Mouse (Mus musculus) lung, postnatal 0 days (tissue): Measurements from ENCODE around the gene Mob2.

ENCODE experiments used
- CTCF ChIP-seq: IDR thresholded peaks from 2 replicates; pipeline ENCODE4 v1.5.1; 2016; ENCODE audit warnings: antibody characterized with exemption, mild to moderate bottlenecking
- EP300 ChIP-seq: IDR thresholded peaks from 2 replicates; pipeline ENCODE4 v1.6.1; 2016; ENCODE audit warnings: antibody characterized with exemption, mild to moderate bottlenecking, control low read depth

DNA sequence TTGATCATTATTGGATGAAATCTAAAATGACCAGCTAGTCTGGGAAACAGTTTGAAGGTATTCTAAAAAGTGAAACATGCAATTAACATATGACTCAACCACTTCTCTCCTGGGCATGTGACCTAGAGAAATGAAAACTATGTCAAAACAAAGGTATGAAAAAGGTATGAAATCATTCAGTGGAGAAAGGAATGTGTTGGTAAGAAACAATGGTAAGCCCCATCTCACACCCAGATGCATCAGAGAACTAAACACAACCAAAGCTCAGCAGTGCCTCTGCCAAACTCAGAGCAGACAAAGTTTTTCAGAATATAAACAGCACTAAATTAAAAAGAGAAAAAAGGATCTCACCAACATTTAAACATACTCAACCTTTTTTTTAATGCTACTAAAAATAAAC lies 30.8 kb downstream of the Mob2 start:
- TF ChIP-seq CTCF (no peak), EP300 (peak; percentile 50; the same call in 1 of the 2 replicates)
